Mouse (Mus musculus): ENCODE data around the gene Nolc1. TPM values are rescaled to one million over a fixed set of nuclear protein-coding genes. Genes with fewer than 3 reads are reported as not detected.

Nolc1 gene
- total and polyA plus RNA-seq, 2 experiments = 3.4 to 7.3 TPM

GRCm38 (mm10) chr19:46041299-46041932 lies 34.2 kb upstream of the Nolc1 start:
- H3K4me1 ChIP-seq (ENCODE audit: control insufficient read depth, insufficient read depth, low read length) = peaks cover 22% of the 10 kb centered on the region
- 35% methylated on average over 7 of the region's 7 CpGs for WGBS
- H3K27ac ChIP-seq (replicated peaks; ENCODE audit: insufficient read depth, low read depth, low read length) = no peak overlapping the region

GRCm38 (mm10) chr19:46041933-46042475 lies 33.7 kb upstream of the Nolc1 start:
- H3K27ac ChIP-seq (replicated peaks; ENCODE audit: insufficient read depth, low read depth, low read length) = no peak overlapping the region
- 4% methylated on average over 12 of the region's 14 CpGs for WGBS
- H3K4me1 ChIP-seq (ENCODE audit: control insufficient read depth, insufficient read depth, low read length) = peaks cover 22% of the 10 kb centered on the region

More at GRCm38 (mm10) chr19:46041299-46041932, 34.2 kb upstream of the Nolc1 start:
- TF ChIP-seq CTCF (IDR thresholded peaks at IDR 0.05; ENCODE audit: low read depth, low read length) = no peak
- TF ChIP-seq POLR2A (IDR thresholded peaks at IDR 0.05; ENCODE audit: extremely low read depth, insufficient read depth, low read length) = no peak
- H3K36me3 ChIP-seq (ENCODE audit: control insufficient read depth, insufficient read depth, low read length) = no peaks in the 10 kb centered on the region
- no peak overlapping the region for H3K4me3 ChIP-seq (ENCODE audit: insufficient read depth, low read depth, low read length)
- peaks cover 22% of the 10 kb centered on the region; the same call in 1 of the 2 replicates for H3K79me2 ChIP-seq (ENCODE audit: control insufficient read depth, insufficient read depth, low read length)
- no peak overlapping the region for H3K9ac ChIP-seq (ENCODE audit: low read depth, low read length)
- no peaks in the 10 kb centered on the region for H3K27me3 ChIP-seq (ENCODE audit: control insufficient read depth, insufficient read depth, low read length)
- no peak for DNase-seq (ENCODE audit: extremely low read depth, low read depth, low spot score)

GRCm38 (mm10) chr19:46042476-46043011 lies 33.1 kb upstream of the Nolc1 start:
- peaks cover 22% of the 10 kb centered on the region for H3K4me1 ChIP-seq (ENCODE audit: control insufficient read depth, insufficient read depth, low read length)
- 16% methylated on average over 6 of the region's 6 CpGs for WGBS
- peak overlapping the region; percentile 1; the same call in 1 of the 2 replicates for H3K4me3 ChIP-seq (ENCODE audit: insufficient read depth, low read depth, low read length)
- TF ChIP-seq POLR2A (IDR thresholded peaks at IDR 0.05; ENCODE audit: extremely low read depth, insufficient read depth, low read length) (no peak), CTCF (IDR thresholded peaks at IDR 0.05; ENCODE audit: low read depth, low read length) (no peak)
- no peak overlapping the region; the same call in 1 of the 2 replicates for H3K27ac ChIP-seq (replicated peaks; ENCODE audit: insufficient read depth, low read depth, low read length)
- no peaks in the 10 kb centered on the region for H3K36me3 ChIP-seq (ENCODE audit: control insufficient read depth, insufficient read depth, low read length)
- no peaks in the 10 kb centered on the region for H3K27me3 ChIP-seq (ENCODE audit: control insufficient read depth, insufficient read depth, low read length)
- DNase-seq (ENCODE audit: extremely low read depth, low read depth, low spot score) = no peak
- peaks cover 22% of the 10 kb centered on the region; the same call in 1 of the 2 replicates for H3K79me2 ChIP-seq (ENCODE audit: control insufficient read depth, insufficient read depth, low read length)
- peak overlapping the region; percentile 40; the same call in 1 of the 2 replicates for H3K9ac ChIP-seq (ENCODE audit: low read depth, low read length)

More at GRCm38 (mm10) chr19:46041933-46042475, 33.7 kb upstream of the Nolc1 start:
- no peaks in the 10 kb centered on the region for H3K27me3 ChIP-seq (ENCODE audit: control insufficient read depth, insufficient read depth, low read length)
- TF ChIP-seq CTCF (IDR thresholded peaks at IDR 0.05; ENCODE audit: low read depth, low read length) (no peak), POLR2A (IDR thresholded peaks at IDR 0.05; ENCODE audit: extremely low read depth, insufficient read depth, low read length) (no peak)
- H3K79me2 ChIP-seq (ENCODE audit: control insufficient read depth, insufficient read depth, low read length) = peaks cover 22% of the 10 kb centered on the region; the same call in 1 of the 2 replicates
- DNase-seq (ENCODE audit: extremely low read depth, low read depth, low spot score) = no peak
- H3K36me3 ChIP-seq (ENCODE audit: control insufficient read depth, insufficient read depth, low read length) = no peaks in the 10 kb centered on the region
- peak overlapping the region; percentile 40; the same call in 1 of the 2 replicates for H3K9ac ChIP-seq (ENCODE audit: low read depth, low read length)
- peak overlapping the region; percentile 1; the same call in 1 of the 2 replicates for H3K4me3 ChIP-seq (ENCODE audit: insufficient read depth, low read depth, low read length)

DNA sequence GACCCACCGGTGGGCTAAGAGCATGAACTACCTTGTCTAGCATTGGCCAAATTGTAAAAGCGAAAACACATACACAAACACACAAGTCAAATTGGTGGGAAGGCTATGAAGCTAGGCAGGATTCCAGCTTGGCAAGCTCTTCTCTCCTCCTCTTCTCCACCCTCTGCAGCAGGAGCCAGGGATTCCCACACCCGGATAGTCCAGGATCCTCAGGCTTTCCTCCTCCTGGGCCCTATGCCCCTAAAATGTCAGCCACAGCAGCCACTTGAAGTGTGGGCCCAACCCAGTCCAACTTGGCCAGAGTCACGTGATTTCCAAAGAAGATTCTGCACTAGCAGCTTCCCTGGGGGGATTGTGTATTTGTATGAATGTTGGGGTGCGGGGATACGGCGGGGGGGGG lies 32.3 kb upstream of the Nolc1 start:
- WGBS = 44% methylated on average over 7 of the region's 7 CpGs
- H3K9ac ChIP-seq (ENCODE audit: low read depth, low read length) = no peak overlapping the region
- TF ChIP-seq CTCF (IDR thresholded peaks at IDR 0.05; ENCODE audit: low read depth, low read length) (no peak), POLR2A (IDR thresholded peaks at IDR 0.05; ENCODE audit: extremely low read depth, insufficient read depth, low read length) (no peak)
- H3K27ac ChIP-seq (replicated peaks; ENCODE audit: insufficient read depth, low read depth, low read length) = no peak overlapping the region
- H3K4me3 ChIP-seq (ENCODE audit: insufficient read depth, low read depth, low read length) = no peak overlapping the region
- peaks cover 22% of the 10 kb centered on the region for H3K4me1 ChIP-seq (ENCODE audit: control insufficient read depth, insufficient read depth, low read length)
- no peaks in the 10 kb centered on the region for H3K36me3 ChIP-seq (ENCODE audit: control insufficient read depth, insufficient read depth, low read length)
- peak; percentile 46 for DNase-seq (ENCODE audit: extremely low read depth, low read depth, low spot score)
- peaks cover 19% of the 10 kb centered on the region; the same call in 1 of the 2 replicates for H3K79me2 ChIP-seq (ENCODE audit: control insufficient read depth, insufficient read depth, low read length)
- no peaks in the 10 kb centered on the region for H3K27me3 ChIP-seq (ENCODE audit: control insufficient read depth, insufficient read depth, low read length)

DNA sequence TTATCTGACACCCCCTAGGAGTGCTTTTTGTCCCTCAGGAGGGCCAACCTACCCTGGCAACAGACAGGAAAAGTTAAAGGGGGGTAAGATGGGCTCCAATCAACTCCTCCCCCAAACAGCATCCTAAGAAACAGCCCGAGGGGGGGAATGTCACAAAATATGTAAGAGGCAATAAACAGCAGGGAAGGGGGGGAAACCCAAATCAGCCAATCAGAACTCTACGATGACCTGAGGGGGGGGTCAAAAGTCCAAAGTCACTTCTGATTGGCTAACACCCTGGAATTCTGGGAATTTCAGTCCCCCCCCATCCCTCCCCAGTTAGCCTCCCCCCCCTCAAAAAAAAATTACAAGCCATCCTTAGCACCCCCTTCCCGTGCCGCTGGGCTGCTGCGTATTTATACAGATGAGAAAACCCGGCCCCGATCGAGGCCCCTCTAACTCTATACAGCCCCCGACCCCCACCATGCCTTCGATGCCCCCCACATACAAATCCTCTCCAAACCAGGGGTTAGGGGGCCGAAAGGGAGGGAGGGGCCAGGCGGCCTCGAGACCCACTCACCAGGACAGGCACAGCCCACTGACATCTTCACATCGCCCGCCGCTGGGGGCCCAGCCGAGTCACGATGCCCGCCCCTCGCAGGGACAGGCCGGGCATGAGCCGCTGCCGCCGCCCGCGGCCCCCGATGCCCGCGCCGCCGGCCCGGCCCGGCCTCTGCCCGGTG lies 31.2 kb upstream of the Nolc1 start, which contains the start of gene Pprc1:
TSS of gene Pprc1 (plus strand) at position 616 of the 722 bp plus-strand sequence.
- H3K79me2 ChIP-seq (ENCODE audit: control insufficient read depth, insufficient read depth, low read length) = peaks cover 14% of the 10 kb centered on the region; the same call in 1 of the 2 replicates
- H3K36me3 ChIP-seq (ENCODE audit: control insufficient read depth, insufficient read depth, low read length) = no peaks in the 10 kb centered on the region
- under 1% methylated on average over 34 of the region's 34 CpGs for WGBS
- TF ChIP-seq POLR2A (IDR thresholded peaks at IDR 0.05; ENCODE audit: extremely low read depth, insufficient read depth, low read length) (no peak), CTCF (IDR thresholded peaks at IDR 0.05; ENCODE audit: low read depth, low read length) (no peak)
- peaks cover 17% of the 10 kb centered on the region for H3K4me1 ChIP-seq (ENCODE audit: control insufficient read depth, insufficient read depth, low read length)
- H3K27ac ChIP-seq (replicated peaks; ENCODE audit: insufficient read depth, low read depth, low read length) = peak within 1 kb of the TSS; percentile 86
- H3K9ac ChIP-seq (ENCODE audit: low read depth, low read length) = peak within 1 kb of the TSS; percentile 81
- H3K4me3 ChIP-seq (ENCODE audit: insufficient read depth, low read depth, low read length) = peak within 1 kb of the TSS; percentile 79
- peak; percentile 39 for DNase-seq (ENCODE audit: extremely low read depth, low read depth, low spot score)
- H3K27me3 ChIP-seq (ENCODE audit: control insufficient read depth, insufficient read depth, low read length) = no peaks in the 10 kb centered on the region
